Mouse (Mus musculus) 3134 (cell line): Measurements from ENCODE around the gene D430041D05Rik.

Experiments
- DNase-seq: peaks from one replicate; pipeline ENCODE4 v3.0.0-alpha.2; 2011; ENCODE audit warnings: low spot score; ENCODE audit not compliant: insufficient read length; ENCODE audit errors: extremely low read depth

D430041D05Rik gene

GRCm38 (mm10) chr2:104168186-104168896 lies 242.5 kb downstream of the D430041D05Rik start:
- no peak for DNase-seq

- DNase-seq: no peak
Observed at GRCm38 (mm10) chr2:104167765-104168164, 243.0 kb downstream of the D430041D05Rik start.

GRCm38 (mm10) chr2:104165631-104166030 lies 245.2 kb downstream of the D430041D05Rik start:
- no peak for DNase-seq

DNA sequence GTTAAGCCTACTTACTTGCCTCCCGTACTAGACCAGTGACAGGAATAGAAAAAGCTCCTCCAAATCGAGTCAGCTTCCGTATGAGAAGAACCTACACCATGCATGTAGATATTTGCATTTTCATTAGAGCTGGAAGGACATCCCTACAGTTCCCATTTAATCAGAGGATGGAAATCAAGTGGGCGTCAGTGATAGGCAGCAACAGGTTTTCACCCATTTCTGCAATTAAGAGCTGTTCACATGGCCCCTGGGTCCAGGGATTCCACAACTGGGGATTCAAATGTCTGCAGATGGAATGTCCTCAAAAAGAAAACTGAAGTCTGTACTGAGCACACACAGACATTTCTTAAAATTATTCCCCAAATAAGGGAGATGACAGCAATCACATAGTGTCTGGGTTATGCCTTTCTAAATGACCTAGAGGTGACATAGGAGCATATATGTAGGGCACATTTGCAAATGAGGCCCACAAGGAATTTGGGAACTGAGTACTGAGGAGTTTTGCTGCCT lies 246.8 kb downstream of the D430041D05Rik start:
- no peak for DNase-seq

DNA sequence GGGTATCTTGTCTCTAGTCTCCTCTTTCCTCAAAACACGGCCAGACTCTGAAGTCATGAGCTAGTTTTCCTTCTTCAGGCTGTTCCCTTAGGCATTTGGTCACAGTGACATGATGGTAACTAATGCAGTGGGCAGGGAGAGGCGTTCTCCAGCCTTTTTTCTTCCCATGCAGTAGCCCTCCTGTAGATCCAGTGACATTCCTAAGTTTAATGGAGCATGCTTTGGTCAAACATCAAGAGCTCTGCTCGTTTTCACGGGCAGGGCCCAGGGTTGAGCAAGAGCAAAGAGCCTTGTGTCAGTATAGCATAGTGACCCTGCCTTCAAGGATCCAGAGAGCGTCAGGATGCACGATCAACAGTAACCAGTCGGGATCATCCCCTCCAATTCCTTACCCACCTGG lies 247.4 kb downstream of the D430041D05Rik start:
- no peak for DNase-seq

DNA sequence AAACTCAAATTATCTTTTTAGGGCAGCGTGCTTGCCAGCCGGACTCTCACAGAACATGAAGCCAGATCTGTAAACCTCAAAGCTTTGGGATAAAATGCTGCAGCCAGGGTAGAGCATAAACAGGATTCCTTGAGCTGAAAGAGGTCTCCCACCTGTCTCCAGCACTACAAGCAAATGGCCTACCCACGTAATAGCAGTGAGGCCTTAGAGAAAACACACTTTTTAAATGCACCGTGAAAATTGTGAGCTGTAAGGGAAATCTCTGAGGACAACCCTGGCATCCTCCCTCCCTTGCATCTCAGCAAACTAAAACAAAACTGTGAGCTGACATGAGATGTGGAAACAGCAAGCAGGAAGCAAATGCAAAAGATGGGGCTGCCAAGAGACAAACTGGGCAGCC lies 253.0 kb downstream of the D430041D05Rik start:
- no peak for DNase-seq

- DNase-seq: no peak
Observed at GRCm38 (mm10) chr2:104153876-104154275, 256.9 kb downstream of the D430041D05Rik start.

DNA sequence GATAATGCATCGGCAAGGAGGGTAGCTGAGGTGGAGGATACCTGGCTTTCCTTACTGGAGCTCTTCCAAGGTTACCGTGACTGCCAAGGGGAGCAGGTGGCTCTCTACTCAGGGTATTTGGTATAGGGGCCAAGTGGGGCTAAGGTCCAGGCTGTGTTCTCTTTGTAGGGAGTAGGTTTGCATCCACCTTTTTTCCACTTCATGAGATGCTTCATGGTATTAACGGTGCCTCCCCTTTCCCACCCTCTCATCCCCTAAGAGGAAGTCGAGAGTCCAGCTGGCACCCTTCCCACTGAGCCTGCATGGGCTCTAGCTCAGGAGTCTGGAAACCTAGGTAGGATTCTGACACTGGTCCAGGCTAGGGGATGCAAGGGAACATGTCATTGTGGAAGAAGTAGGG lies 257.5 kb downstream of the D430041D05Rik start:
- DNase-seq: no peak

DNA sequence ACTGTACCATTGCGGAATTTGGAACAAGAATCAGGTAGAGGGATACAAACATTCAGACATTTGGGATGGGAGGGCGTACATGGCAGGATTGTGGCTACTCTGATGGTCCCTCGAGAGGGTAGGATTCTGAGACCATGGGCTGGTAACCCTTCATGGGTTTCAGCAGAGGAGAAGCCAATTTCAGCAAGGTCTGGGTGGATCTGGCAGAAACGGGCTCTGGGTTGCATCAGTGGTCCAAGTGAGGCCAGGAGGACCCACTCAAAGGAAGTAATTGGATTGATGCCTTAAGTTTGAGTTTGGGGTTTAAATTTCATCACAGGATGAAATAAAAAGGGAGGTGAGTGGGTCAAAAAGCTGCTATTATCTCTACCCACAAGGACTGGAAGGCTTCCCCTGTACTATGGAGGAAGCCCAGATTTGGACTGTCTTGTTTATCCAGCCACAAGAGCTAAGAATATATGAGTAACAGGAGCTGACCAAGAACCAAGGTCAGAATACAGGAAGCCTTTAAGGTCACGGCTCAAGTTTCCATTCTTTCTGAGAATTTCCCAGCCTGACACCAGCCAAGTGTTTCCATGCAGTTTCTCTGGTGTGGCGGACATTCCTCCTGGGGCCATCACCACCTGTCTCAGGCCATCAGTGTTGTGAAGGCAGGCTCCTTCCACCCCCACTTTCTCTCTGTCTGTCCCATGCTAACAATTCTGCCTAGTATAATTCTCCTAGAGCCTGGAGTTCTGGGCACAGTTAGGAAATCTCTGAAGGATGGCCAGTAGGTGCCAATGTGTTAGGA lies 260.0 kb downstream of the D430041D05Rik start:
- DNase-seq: no peak

DNA sequence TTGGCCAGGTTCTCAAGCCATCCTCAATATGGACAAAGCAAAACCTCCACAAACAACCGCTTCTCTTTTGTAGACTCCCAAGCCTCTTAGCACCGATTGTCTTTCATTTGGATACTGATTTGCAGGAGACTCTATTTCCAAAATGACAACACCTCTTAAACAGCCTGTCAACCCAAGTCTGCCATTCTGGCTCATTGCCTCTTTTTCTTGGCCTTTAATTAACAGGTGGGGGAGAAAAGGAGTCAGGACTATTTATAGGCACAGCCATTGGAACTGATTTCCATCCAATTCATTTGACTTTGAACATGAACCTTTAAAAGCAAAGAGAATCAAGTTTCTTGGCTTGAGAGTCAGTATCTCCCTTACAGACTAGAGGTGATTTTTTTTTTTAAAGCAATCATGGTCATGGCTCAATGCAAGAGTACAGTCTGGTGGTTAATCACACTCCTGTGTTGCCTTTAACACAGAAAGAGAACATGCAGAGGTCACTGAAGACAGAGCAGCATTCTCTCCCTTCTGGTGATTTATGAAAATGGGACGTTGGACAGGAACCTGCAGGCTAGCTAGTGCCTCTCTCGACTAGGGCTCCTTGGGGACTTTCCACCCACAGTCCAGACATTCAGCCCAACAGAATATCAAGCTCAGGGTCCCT lies 262.8 kb downstream of the D430041D05Rik start:
- DNase-seq: no peak

DNA sequence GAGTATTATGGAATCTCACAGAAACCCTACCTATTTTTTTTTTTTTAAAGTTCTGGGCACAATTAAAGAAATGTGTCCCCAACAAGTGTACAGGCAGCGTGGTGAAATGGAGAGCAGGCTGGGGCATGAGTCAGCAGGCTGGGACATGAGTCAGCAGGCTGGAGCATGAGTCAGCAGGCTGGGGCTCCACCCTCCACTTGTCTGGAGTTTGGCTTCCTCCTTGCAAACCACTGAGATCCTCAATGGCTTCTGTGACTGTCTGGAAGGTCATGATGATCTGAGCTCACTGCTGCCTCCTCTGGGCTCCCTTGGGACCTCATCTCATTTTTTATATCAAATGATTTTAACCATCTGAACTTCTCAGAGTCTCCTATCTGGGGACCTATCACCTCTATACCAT lies 264.8 kb downstream of the D430041D05Rik start:
- peak; percentile 85 for DNase-seq

GRCm38 (mm10) chr2:104144004-104144403 lies 266.8 kb downstream of the D430041D05Rik start:
- no peak for DNase-seq

DNA sequence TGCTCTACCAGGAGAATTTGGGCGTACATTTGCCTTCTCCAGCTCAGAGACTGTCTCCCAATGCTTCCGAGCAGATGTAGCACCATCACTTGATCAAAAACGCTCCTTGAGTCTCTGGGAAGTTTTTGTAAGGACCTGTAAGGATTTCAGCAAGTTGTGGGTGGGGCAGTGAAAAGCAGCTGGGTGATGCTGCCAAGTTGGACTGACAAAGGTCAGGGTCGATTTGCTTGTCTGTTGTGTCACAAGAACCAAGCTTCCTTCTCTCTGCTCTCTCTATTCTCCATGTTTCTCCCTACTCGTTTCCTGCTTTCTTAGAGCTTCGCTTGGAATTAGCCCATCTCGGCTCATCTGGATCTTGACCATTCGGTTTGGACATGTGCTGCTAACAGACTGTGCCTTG lies 268.7 kb downstream of the D430041D05Rik start:
- DNase-seq: no peak

DNA sequence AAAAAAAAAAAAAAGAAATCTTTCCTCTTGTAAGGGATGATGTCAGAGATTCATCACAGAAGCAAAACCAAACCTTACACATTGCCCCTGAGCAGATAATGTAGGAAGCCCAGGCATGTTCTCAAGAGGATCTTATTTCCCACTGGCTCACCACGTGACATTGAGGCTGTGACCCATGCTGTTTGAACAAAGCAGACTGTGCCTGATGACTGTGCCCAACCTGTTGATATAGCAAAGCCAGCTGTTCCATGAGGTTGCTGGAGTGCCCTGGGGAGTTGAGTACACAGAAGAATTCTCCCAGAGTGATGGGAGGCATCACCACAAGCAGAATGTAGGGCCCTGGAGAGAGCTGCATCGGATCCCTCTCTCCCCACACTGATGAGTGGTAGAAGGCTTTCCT lies 274.9 kb downstream of the D430041D05Rik start:
- DNase-seq: no peak

DNA sequence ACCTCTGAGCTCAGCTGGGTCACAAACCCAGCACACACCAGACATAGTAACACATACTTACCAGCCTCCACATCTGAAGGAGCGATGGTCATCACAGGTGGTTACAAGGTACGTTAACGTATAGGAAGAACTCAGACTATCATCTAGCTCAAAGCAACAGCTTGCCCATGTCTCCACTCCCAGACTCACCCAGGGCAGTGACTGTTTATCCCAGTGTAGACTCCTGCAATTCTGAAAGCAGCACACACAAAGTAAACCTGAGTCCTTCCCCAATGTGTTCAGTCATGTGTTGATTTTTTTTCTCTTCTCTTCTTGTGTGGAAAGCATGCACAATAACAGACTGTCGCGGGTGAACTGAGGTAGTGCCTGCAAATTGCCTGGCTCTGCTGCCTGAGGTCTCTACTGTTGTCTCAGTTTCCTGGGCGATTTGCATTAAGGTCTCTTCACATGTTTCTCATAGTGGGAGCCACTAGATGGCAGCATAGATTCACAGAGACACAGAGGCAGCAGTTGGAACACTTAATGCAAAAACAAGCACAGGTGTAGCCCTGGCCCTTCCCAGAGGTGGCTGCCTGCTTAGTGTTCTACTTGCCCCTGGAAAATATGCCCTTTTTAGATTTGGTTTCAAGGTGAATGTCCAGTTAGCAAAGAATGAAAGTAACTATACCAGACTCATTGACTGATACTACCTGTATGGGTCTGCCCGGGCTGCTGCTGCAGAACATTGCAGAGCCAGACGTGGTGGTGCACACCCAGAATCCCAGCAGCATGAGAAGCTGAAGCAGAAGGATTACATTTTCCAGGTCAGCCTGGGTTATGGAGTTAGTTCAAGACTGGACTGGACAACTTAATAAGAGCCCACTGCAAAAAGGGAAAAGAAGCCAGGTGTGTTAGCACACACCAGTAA lies 276.4 kb downstream of the D430041D05Rik start:
- DNase-seq: no peak

DNA sequence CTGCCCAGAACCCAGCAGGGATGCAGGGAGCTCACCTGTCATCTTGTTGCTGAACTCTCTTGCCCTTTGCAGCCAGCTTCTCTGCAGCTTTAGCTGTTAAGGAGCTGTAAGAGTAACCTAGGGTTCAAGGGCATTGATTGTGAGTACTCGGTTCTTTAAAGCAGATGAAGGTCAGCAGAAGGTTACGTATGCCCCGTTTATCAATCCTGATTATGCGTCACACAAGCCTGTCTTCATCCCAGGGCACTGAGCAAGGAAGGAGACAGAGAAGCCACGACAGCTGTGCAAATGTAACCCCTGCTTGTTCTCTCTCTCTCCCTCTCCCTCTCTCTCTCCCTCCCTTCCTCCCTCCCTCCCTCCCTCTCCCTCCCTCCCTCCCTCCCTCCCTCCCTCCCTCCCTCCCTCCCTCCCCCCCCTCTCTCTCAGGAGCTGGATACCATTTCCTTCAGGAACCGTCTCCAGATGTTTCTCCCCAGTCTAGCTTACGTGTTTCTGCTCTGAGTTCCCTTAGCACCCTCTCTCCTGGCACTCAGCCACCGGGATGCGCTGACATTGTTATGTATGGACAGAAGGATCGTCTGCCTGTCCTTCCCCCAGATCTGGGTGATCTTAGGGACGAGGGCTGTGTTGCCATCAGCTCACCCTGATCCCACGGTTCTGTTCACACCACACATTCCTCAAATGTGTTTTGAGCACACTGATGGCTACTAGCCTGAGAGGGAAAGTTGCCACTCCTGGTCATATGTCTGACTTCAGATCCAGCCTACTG lies 277.6 kb downstream of the D430041D05Rik start:
- DNase-seq: no peak

DNA sequence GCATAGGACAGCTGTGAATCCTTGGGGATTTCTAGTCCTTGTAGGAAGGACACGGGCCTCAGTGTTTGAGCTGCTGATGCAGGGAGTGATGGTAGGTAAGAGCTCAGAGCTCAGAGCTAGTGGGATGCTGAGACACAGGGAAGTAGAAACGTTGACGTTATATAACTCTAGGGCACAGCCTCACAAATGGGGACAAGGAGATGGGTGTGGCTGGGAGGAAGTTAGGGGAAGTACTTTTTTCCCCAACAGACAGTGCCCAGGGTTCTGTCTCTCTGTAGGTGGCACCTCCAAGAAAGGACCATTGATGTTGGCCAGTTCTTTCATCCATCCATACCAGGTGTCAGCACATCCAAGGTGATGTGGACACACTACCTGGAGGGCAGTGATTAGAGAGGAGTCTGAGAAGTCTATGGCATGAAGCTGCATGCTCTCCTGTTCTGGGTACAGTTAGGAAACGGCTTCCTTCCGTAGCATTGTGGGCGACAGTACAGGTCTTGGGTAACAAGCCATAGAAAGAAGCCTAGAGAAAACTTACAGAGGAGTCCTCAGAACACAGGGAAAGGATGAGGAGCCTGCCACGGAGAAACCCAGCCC lies 278.4 kb downstream of the D430041D05Rik start:
- DNase-seq: no peak

GRCm38 (mm10) chr2:104130969-104131368 lies 279.8 kb downstream of the D430041D05Rik start:
- DNase-seq: no peak

- DNase-seq: no peak
Observed at GRCm38 (mm10) chr2:104130165-104130564, 280.6 kb downstream of the D430041D05Rik start.
